Mouse (Mus musculus): ENCODE data around the gene Mblac1. TPM values are rescaled to one million over a fixed set of nuclear protein-coding genes. Genes with fewer than 3 reads are reported as not detected.

Mblac1 gene
- polyA plus RNA-seq, 1 experiment = 7.4 TPM

DNA sequence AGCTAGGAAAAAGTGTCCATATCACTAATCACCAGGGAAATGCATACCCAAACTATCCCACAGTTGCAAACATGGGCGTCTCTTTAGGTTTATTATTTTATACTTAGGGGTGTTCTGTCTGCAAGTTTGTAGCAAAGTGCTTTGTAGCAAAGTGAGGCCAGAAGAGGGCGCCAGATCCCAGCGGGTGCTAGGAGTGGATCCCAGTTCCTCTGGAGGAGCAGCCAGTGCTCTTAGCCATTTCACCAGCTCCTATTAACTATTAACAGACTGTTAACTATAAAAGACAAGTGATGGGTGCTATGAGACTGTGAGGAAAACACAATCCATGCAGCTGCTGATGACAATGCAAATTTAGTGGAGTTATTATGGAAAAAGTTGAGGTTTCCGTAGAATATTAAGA lies 28.0 kb downstream of the Mblac1 start:
- 25% methylated on average over 4 of the region's 4 CpGs for WGBS

DNA sequence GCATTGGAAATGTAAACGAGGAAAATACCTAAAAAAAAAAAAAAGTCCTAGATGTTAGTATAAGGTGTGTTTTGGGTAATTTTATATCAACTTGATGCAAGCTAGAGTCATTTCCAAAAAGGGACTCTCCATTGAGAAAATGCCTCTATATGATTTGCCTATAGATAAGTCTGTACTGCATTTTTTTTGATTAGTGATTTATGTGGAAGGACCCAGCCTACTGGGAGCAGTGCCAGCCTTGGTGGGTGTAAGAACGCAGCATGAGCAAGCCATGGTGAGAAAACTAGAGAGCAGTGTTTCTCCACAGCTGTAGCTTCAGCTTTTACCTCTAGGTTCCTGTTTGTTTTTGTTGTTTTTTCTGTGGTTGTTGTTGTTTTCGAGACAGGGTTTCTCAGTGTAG lies 29.2 kb downstream of the Mblac1 start:
- Histone ChIP-seq H3K27me3 (ENCODE audit: control insufficient read depth, insufficient read depth, low read length) (no peaks in the 10 kb centered on the region; the same call in 1 of the 2 replicates), H3K27ac (ENCODE audit: insufficient read depth, low read length) (no peak overlapping the region), H3K4me3 (replicated peaks; ENCODE audit: insufficient read depth, low read depth, low read length) (no peak overlapping the region), H3K4me1 (ENCODE audit: control insufficient read depth, insufficient read depth, low read length) (no peaks in the 10 kb centered on the region)
- DNase-seq = no peak
- TF ChIP-seq POLR2A (IDR thresholded peaks at IDR 0.05; ENCODE audit: borderline replicate concordance, insufficient read depth, low read length) (no peak), CTCF (IDR thresholded peaks at IDR 0.05; ENCODE audit: borderline replicate concordance, insufficient read depth, low read depth, low read length) (no peak)
- WGBS = 43% methylated on average over 3 of the region's 3 CpGs

More for the DNA sequence above, 28.0 kb downstream of the Mblac1 start:
- Histone ChIP-seq H3K4me1 (ENCODE audit: control insufficient read depth, insufficient read depth, low read length) (no peaks in the 10 kb centered on the region), H3K4me3 (replicated peaks; ENCODE audit: insufficient read depth, low read depth, low read length) (no peak overlapping the region), H3K27me3 (ENCODE audit: control insufficient read depth, insufficient read depth, low read length) (no peaks in the 10 kb centered on the region; the same call in 1 of the 2 replicates), H3K27ac (ENCODE audit: insufficient read depth, low read length) (no peak overlapping the region)
- DNase-seq = peak; percentile 59 to 72
- TF ChIP-seq CTCF (IDR thresholded peaks at IDR 0.05; ENCODE audit: borderline replicate concordance, insufficient read depth, low read depth, low read length) (peak; percentile 75), POLR2A (IDR thresholded peaks at IDR 0.05; ENCODE audit: borderline replicate concordance, insufficient read depth, low read length) (no peak)

DNA sequence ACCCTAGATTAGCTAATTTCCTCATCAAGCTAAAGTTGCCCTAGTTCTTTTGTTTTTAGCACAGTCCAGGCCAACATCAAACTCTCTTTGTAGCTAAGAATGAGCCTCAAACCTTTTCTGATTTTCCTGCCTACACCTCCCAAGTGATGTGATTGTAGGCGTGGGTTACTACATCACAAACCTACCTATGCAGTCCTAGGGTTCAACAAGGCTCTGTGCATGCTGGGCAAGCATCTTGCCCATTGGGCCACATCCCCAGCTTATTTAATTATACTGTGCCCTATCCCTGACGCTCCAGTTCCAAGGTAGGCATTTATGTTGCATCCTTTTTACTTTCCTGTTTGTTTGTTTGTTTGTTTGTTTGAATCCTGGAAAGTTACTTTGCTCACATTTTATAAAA lies 31.6 kb downstream of the Mblac1 start, which contains the start of gene Nxpe5:
Nxpe5 (plus strand) TSS at position 199 of the 400 bp plus-strand sequence.
- Histone ChIP-seq H3K4me1 (ENCODE audit: control insufficient read depth, insufficient read depth, low read length) (no peaks in the 10 kb centered on the region), H3K27ac (ENCODE audit: insufficient read depth, low read length) (no peak within 1 kb of the TSS), H3K4me3 (replicated peaks; ENCODE audit: insufficient read depth, low read depth, low read length) (no peak within 1 kb of the TSS), H3K27me3 (ENCODE audit: control insufficient read depth, insufficient read depth, low read length) (no peaks in the 10 kb centered on the region; the same call in 1 of the 2 replicates)
- no peak for DNase-seq
- TF ChIP-seq CTCF (IDR thresholded peaks at IDR 0.05; ENCODE audit: borderline replicate concordance, insufficient read depth, low read depth, low read length) (no peak), POLR2A (IDR thresholded peaks at IDR 0.05; ENCODE audit: borderline replicate concordance, insufficient read depth, low read length) (no peak)
- 45% methylated on average over 2 of the region's 2 CpGs for WGBS

DNA sequence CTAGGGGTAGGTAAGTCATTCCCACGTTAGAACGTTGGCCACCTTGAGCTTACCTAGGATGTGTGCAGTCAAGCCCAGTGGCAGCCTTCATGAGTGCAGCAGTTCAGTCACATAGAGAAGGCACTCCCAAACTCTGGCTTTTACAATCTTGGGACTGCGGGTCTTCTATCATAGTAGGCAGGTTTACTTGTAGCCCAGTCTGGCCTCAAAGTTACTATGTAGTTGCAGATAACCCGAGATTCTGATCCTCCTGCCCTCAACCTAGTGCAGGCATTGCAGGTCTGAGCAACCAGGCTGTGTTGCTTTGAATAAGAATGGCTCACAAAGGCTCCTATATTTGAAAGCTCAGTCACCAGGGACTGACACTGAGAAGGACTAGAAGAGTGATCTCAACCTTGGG lies 32.4 kb downstream of the Mblac1 start:
- H3K4me1 ChIP-seq (ENCODE audit: control insufficient read depth, insufficient read depth, low read length) = no peaks in the 10 kb centered on the region
- 71% methylated on average over 4 of the region's 4 CpGs for WGBS
- H3K4me3 ChIP-seq (replicated peaks; ENCODE audit: insufficient read depth, low read depth, low read length) = no peak overlapping the region
- DNase-seq = no peak
- H3K27me3 ChIP-seq (ENCODE audit: control insufficient read depth, insufficient read depth, low read length) = no peaks in the 10 kb centered on the region; the same call in 1 of the 2 replicates
- H3K27ac ChIP-seq (ENCODE audit: insufficient read depth, low read length) = no peak overlapping the region
- no peak for TF ChIP-seq POLR2A (IDR thresholded peaks at IDR 0.05; ENCODE audit: borderline replicate concordance, insufficient read depth, low read length)
- TF ChIP-seq CTCF (IDR thresholded peaks at IDR 0.05; ENCODE audit: borderline replicate concordance, insufficient read depth, low read depth, low read length) = no peak

DNA sequence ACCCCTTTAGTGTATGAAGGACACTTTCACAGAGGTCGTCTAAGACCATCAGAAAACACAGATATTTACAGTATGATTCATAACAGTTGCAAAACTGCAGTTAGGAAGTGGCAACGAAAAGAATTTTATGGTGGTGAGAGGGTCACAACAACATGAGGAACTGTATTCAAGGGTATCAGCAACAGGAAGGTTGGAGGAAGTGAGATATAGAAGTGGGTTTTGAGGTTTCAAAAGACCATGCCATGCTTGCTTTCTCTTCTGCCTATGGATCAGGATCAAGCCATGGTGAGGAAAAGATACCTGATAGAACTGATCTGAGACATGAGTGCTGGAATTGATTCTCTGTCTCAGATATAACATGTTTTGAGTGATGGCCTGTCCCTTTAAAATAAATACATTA lies 33.3 kb downstream of the Mblac1 start:
- H3K4me1 ChIP-seq (ENCODE audit: control insufficient read depth, insufficient read depth, low read length) = no peaks in the 10 kb centered on the region
- WGBS = 65% methylated on average over 2 of the region's 2 CpGs
- no peaks in the 10 kb centered on the region; the same call in 1 of the 2 replicates for H3K27me3 ChIP-seq (ENCODE audit: control insufficient read depth, insufficient read depth, low read length)
- no peak for DNase-seq
- no peak overlapping the region for H3K27ac ChIP-seq (ENCODE audit: insufficient read depth, low read length)
- TF ChIP-seq POLR2A (IDR thresholded peaks at IDR 0.05; ENCODE audit: borderline replicate concordance, insufficient read depth, low read length) (no peak), CTCF (IDR thresholded peaks at IDR 0.05; ENCODE audit: borderline replicate concordance, insufficient read depth, low read depth, low read length) (no peak)
- H3K4me3 ChIP-seq (replicated peaks; ENCODE audit: insufficient read depth, low read depth, low read length) = no peak overlapping the region

DNA sequence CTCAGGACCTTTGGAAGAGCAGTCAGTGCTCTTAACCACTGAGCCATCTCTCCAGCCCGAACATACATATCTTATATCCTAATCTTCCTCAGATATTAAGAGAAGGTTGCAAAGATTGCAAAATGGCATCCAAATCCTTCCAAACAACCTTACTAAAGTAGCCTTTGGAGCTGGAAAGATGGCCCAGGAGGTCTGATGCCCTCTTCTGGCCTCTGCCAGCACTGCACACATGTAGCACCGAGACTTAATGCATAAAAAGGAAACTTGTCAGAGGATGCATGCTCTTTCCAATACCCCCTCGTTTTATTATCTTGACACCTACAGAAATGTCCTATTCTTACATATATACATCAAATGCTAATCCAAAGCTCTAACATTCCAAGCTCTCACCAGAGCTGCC lies 33.9 kb downstream of the Mblac1 start:
- WGBS = 54% methylated on average over 3 of the region's 3 CpGs
- Histone ChIP-seq H3K27ac (ENCODE audit: insufficient read depth, low read length) (no peak overlapping the region), H3K4me1 (ENCODE audit: control insufficient read depth, insufficient read depth, low read length) (no peaks in the 10 kb centered on the region), H3K27me3 (ENCODE audit: control insufficient read depth, insufficient read depth, low read length) (no peaks in the 10 kb centered on the region; the same call in 1 of the 2 replicates), H3K4me3 (replicated peaks; ENCODE audit: insufficient read depth, low read depth, low read length) (no peak overlapping the region)
- TF ChIP-seq POLR2A (IDR thresholded peaks at IDR 0.05; ENCODE audit: borderline replicate concordance, insufficient read depth, low read length) (no peak), CTCF (IDR thresholded peaks at IDR 0.05; ENCODE audit: borderline replicate concordance, insufficient read depth, low read depth, low read length) (peak; percentile 39; the same call in 1 of the 2 replicates)
- no peak for DNase-seq

DNA sequence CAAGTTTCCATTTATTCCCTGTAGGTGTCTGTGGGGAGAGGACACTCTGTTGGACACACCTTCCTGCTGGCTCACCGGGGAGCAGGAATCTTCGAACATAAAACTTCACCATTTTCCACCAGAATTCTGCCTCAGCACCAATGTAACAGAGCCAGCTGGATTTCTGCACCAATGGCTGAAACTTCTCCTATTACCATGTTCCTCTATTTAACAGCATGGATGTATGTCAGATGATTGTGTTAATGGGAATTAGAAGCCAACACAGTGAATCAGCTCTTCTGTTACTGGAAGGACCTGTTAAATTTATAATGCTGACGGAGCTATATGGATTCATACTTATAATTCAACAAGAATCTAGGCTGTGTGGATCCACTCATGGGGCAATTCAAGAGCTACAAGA lies 35.4 kb downstream of the Mblac1 start:
- Histone ChIP-seq H3K4me3 (replicated peaks; ENCODE audit: insufficient read depth, low read depth, low read length) (no peak overlapping the region), H3K27me3 (ENCODE audit: control insufficient read depth, insufficient read depth, low read length) (no peaks in the 10 kb centered on the region), H3K4me1 (ENCODE audit: control insufficient read depth, insufficient read depth, low read length) (no peaks in the 10 kb centered on the region), H3K27ac (ENCODE audit: insufficient read depth, low read length) (no peak overlapping the region)
- DNase-seq = no peak
- WGBS = 92% methylated on average over 3 of the region's 3 CpGs
- TF ChIP-seq POLR2A (IDR thresholded peaks at IDR 0.05; ENCODE audit: borderline replicate concordance, insufficient read depth, low read length) = no peak
- no peak for TF ChIP-seq CTCF (IDR thresholded peaks at IDR 0.05; ENCODE audit: borderline replicate concordance, insufficient read depth, low read depth, low read length)

DNA sequence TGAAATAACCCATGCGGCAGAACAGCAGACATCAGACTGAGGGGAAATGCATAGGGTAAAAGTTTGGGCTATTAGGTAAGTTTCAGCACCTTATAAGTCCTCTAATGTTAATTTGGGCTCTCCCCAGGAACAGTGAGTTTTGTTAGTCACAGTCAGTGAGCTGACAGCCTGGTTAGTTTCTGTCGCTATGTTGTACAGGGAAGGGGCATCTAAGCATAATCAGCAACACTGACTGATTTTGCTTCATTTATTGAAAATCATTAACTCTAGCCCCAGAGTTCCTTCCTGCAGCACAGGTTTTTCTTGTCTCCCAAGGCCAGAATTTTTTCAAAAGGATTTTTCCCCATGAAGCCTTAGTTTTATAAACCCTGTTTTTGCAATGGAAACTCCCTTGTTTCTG lies 39.7 kb downstream of the Mblac1 start:
- TF ChIP-seq POLR2A (IDR thresholded peaks at IDR 0.05; ENCODE audit: borderline replicate concordance, insufficient read depth, low read length) (no peak), CTCF (IDR thresholded peaks at IDR 0.05; ENCODE audit: borderline replicate concordance, insufficient read depth, low read depth, low read length) (no peak)
- DNase-seq = no peak
- H3K4me3 ChIP-seq (replicated peaks; ENCODE audit: insufficient read depth, low read depth, low read length) = no peak overlapping the region
- no peaks in the 10 kb centered on the region for H3K27me3 ChIP-seq (ENCODE audit: control insufficient read depth, insufficient read depth, low read length)
- no peaks in the 10 kb centered on the region for H3K4me1 ChIP-seq (ENCODE audit: control insufficient read depth, insufficient read depth, low read length)
- WGBS = 72% methylated on average over 2 of the region's 2 CpGs
- H3K27ac ChIP-seq (ENCODE audit: insufficient read depth, low read length) = no peak overlapping the region

All from cerebellum, adult 2 months (tissue).